Mouse (Mus musculus) MEL (cell line): Measurements from ENCODE around the gene Erf. TPM values are rescaled to one million over a fixed set of nuclear protein-coding genes. Genes with fewer than 3 reads are reported as not detected.
A peak's percentile ranks its signal among the peaks of the same experiment; 100 is the strongest.

Experiments used
- DNase-seq: peaks from one replicate; pipeline ENCODE4 v3.0.0; 2011; ENCODE audit warnings: low read depth, low spot score
- H3K27ac ChIP-seq: 2 replicates; pipeline ENCODE4 v1.5.1; 2012; ENCODE audit warnings: low read depth, mild to moderate bottlenecking, control low read depth, low read length, moderate library complexity; ENCODE audit not compliant: control insufficient read depth
- H3K27me3 ChIP-seq, 2 experiments: fragments of 150-350 bp in 1 of 2; sonication (generic) in 1 of 2; 2 replicates each; pipeline ENCODE4 v1.6.1; 2012; ENCODE audit warnings: low read length in 2 of 2, mild to moderate bottlenecking in 2 of 2, improper control_type of control experiment in 1 of 2, moderate library complexity in 1 of 2; ENCODE audit not compliant: insufficient read depth in 2 of 2, control insufficient read depth in 1 of 2
- H3K36me3 ChIP-seq, 2 experiments: 2 replicates each; pipeline ENCODE4 v1.6.1; 2012 to 2014; ENCODE audit warnings: low read length in 2 of 2, improper control_type of control experiment in 1 of 2, inconsistent platforms in 1 of 2, mild to moderate bottlenecking in 1 of 2; ENCODE audit not compliant: insufficient read depth in 2 of 2, control insufficient read depth in 1 of 2
- H3K4me1 ChIP-seq, 2 experiments: fragments of 150-350 bp in 1 of 2; sonication (generic) in 1 of 2; 2 replicates each; pipeline ENCODE4 v1.6.1; 2012; ENCODE audit warnings: low read length in 2 of 2, improper control_type of control experiment in 1 of 2, mild to moderate bottlenecking in 1 of 2; ENCODE audit not compliant: insufficient read depth in 2 of 2, control insufficient read depth in 1 of 2
- H3K4me3 ChIP-seq, 2 experiments: fragments of 150-350 bp in 1 of 2; sonication (generic) in 1 of 2; 2 replicates each; pipeline ENCODE4 v1.5.1; 2012; ENCODE audit warnings: low read depth in 2 of 2, low read length in 2 of 2, mild to moderate bottlenecking in 2 of 2, moderate library complexity in 2 of 2, control low read depth in 1 of 2, improper control_type of control experiment in 1 of 2; ENCODE audit not compliant: control insufficient read depth in 1 of 2, insufficient read depth in 1 of 2
- H3K79me2 ChIP-seq: 2 replicates; pipeline ENCODE4 v1.6.1; 2012; ENCODE audit warnings: mild to moderate bottlenecking, low read length, moderate library complexity; ENCODE audit not compliant: control insufficient read depth, poor library complexity, insufficient read depth
- H3K9ac ChIP-seq: 2 replicates; pipeline ENCODE4 v1.6.1; 2012; ENCODE audit warnings: low read depth, mild to moderate bottlenecking, control low read depth, low read length, moderate library complexity; ENCODE audit not compliant: control insufficient read depth, poor library complexity, severe bottlenecking
- H3K9me3 ChIP-seq: fragments of 150-350 bp; sonication (generic); replicated peaks from 2 replicates; pipeline ENCODE4 v1.6.1; 2012; ENCODE audit warnings: mild to moderate bottlenecking, low read length, improper control_type of control experiment, moderate library complexity; ENCODE audit not compliant: insufficient read depth
- BHLHE40 ChIP-seq: IDR thresholded peaks from 2 replicates; pipeline ENCODE4 v1.6.1; 2012; ENCODE audit warnings: low read depth, mild to moderate bottlenecking, inconsistent platforms, low read length, improper control_type of control experiment, borderline replicate concordance
- E2F4 ChIP-seq: IDR thresholded peaks from 2 replicates; pipeline ENCODE4 v1.6.1; 2011; ENCODE audit warnings: low read depth, low read length, improper control_type of control experiment, borderline replicate concordance
- EP300 ChIP-seq, 2 experiments: IDR thresholded peaks; 2 replicates each; pipeline ENCODE4 v1.6.1; 2011; ENCODE audit warnings: improper control_type of control experiment in 2 of 2, low read length in 2 of 2, low read depth in 1 of 2, mild to moderate bottlenecking in 1 of 2
- ETS1 ChIP-seq: IDR thresholded peaks from 2 replicates; pipeline ENCODE4 v1.6.1; 2012; ENCODE audit warnings: low read depth, mild to moderate bottlenecking, inconsistent platforms, low read length, improper control_type of control experiment, moderate library complexity
- GABPA ChIP-seq: IDR thresholded peaks from 2 replicates; pipeline ENCODE4 v1.6.1; 2012; ENCODE audit warnings: low read depth, mild to moderate bottlenecking, inconsistent platforms, low read length, improper control_type of control experiment, moderate library complexity
- GATA1 ChIP-seq: IDR thresholded peaks from 2 replicates; pipeline ENCODE4 v1.6.1; 2011; ENCODE audit warnings: low read depth, low read length, improper control_type of control experiment
- HCFC1 ChIP-seq: IDR thresholded peaks from 2 replicates; pipeline ENCODE4 v1.6.1; 2012; ENCODE audit warnings: low read depth, mild to moderate bottlenecking, inconsistent platforms, low read length, improper control_type of control experiment, moderate library complexity
- JUND ChIP-seq: IDR thresholded peaks from 2 replicates; pipeline ENCODE4 v1.6.1; 2011; ENCODE audit warnings: low read depth, mild to moderate bottlenecking, improper control_type of control experiment, low read length
- KAT2A ChIP-seq: conservative IDR thresholded peaks from 2 replicates; pipeline ENCODE4 v1.6.1; 2012; ENCODE audit warnings: low read depth, low read length, improper control_type of control experiment, inconsistent platforms
- MAX ChIP-seq: IDR thresholded peaks from 2 replicates; pipeline ENCODE4 v1.6.1; 2011; ENCODE audit warnings: low read length, improper control_type of control experiment
- NELFE ChIP-seq: IDR thresholded peaks from 2 replicates; pipeline ENCODE4 v1.6.1; 2011; ENCODE audit warnings: low read depth, low read length, improper control_type of control experiment
- POLR2A ChIP-seq, 2 experiments: IDR thresholded peaks; 2 replicates each; pipeline ENCODE4 v1.6.1; 2011 to 2012; ENCODE audit warnings: low read length in 2 of 2, mild to moderate bottlenecking in 2 of 2, control low read depth in 1 of 2, improper control_type of control experiment in 1 of 2, low read depth in 1 of 2, moderate library complexity in 1 of 2; ENCODE audit not compliant: control insufficient read depth in 1 of 2, insufficient read depth in 1 of 2, poor library complexity in 1 of 2
- POLR2AphosphoS2 ChIP-seq: IDR thresholded peaks from 2 replicates; pipeline ENCODE4 v1.6.1; 2011; ENCODE audit warnings: low read length, improper control_type of control experiment
- RCOR1 ChIP-seq: IDR thresholded peaks from 2 replicates; pipeline ENCODE4 v1.6.1; 2012; ENCODE audit warnings: low read depth, mild to moderate bottlenecking, inconsistent platforms, low read length, improper control_type of control experiment
- SIN3A ChIP-seq: IDR thresholded peaks from 2 replicates; pipeline ENCODE4 v1.6.1; 2012; ENCODE audit warnings: low read length, improper control_type of control experiment, inconsistent platforms
- TAL1 ChIP-seq: IDR thresholded peaks from 2 replicates; pipeline ENCODE4 v1.6.1; 2012; ENCODE audit warnings: mild to moderate bottlenecking, inconsistent platforms, low read length, moderate library complexity, mixed read lengths
- TBP ChIP-seq: IDR thresholded peaks from 2 replicates; pipeline ENCODE4 v1.8.0; 2011; ENCODE audit warnings: low read depth, low read length, improper control_type of control experiment
- USF2 ChIP-seq, 2 experiments: IDR thresholded peaks; 2 replicates each; pipeline ENCODE4 v1.6.1; 2011 to 2012; ENCODE audit warnings: improper control_type of control experiment in 2 of 2, low read length in 2 of 2, borderline replicate concordance in 1 of 2, inconsistent platforms in 1 of 2, low read depth in 1 of 2, mild to moderate bottlenecking in 1 of 2; ENCODE audit not compliant: insufficient read depth in 1 of 2
- ZC3H11A ChIP-seq: IDR thresholded peaks from 2 replicates; pipeline ENCODE4 v1.6.1; 2012; ENCODE audit warnings: low read depth, mild to moderate bottlenecking, inconsistent platforms, low read length, improper control_type of control experiment
- ZKSCAN1 ChIP-seq: IDR thresholded peaks from 2 replicates; pipeline ENCODE4 v1.6.1; 2012; ENCODE audit warnings: low read depth, mild to moderate bottlenecking, inconsistent platforms, low read length, improper control_type of control experiment, moderate library complexity
- ZMIZ1 ChIP-seq: IDR thresholded peaks from 2 replicates; pipeline ENCODE4 v1.6.1; 2012; ENCODE audit warnings: low read depth, mild to moderate bottlenecking, inconsistent platforms, low read length, improper control_type of control experiment, moderate library complexity
- polyA plus RNA-seq, 2 experiments: library from polyadenylated mRNA; stranded (reverse) in 1 of 2; unstranded in 1 of 2; fragments of >175 nt in 1 of 2; fragments of >200 nt in 1 of 2; gene quantifications; 2 replicates each; pipeline versions ENCODE4 v1.2.1 to v1.2.4; 2012; ENCODE audit warnings: low replicate concordance in 2 of 2, low read depth in 1 of 2; ENCODE audit not compliant: insufficient read length in 2 of 2, insufficient read depth in 1 of 2, missing spikeins in 1 of 2
- total RNA-seq: library from RNA; depleted of rRNA; stranded (reverse); fragments of 300-350 nt; gene quantifications from 2 replicates; pipeline ENCODE4 v1.2.3, GENCODE M21; 2012

The Erf gene
- total and polyA plus RNA-seq, 3 experiments = 24.6 to 33.2 TPM; not detected in 1

- H3K36me3 ChIP-seq = peaks cover 0 to 4% of the 10 kb centered on the region in 2 experiments; a peak in 2 of 4 replicates
- H3K79me2 ChIP-seq = peaks cover 2% of the 10 kb centered on the region; the same call in 1 of the 2 replicates
- TF ChIP-seq E2F4 (no peak), ZKSCAN1 (no peak), POLR2AphosphoS2 (0 out of 2 replicates have a peak, but pooled peaks have one; percentile 31)
- TF ChIP-seq, all 39 proteins: peak for 1
- DNase-seq = no peak
- Histone ChIP-seq H3K27me3 (no peaks in the 10 kb centered on the region), H3K9me3 (no peaks in the 10 kb centered on the region), H3K4me1 (peaks cover 0 to 1% of the 10 kb centered on the region in 2 experiments; a peak in 2 of 4 replicates), H3K9ac (no peak overlapping the region), H3K27ac (no peak overlapping the region), H3K4me3 (no peak overlapping the region)
These were observed 22.8 kb downstream of the Erf start for GRCm38 (mm10) chr7:25227523-25228300.

DNA sequence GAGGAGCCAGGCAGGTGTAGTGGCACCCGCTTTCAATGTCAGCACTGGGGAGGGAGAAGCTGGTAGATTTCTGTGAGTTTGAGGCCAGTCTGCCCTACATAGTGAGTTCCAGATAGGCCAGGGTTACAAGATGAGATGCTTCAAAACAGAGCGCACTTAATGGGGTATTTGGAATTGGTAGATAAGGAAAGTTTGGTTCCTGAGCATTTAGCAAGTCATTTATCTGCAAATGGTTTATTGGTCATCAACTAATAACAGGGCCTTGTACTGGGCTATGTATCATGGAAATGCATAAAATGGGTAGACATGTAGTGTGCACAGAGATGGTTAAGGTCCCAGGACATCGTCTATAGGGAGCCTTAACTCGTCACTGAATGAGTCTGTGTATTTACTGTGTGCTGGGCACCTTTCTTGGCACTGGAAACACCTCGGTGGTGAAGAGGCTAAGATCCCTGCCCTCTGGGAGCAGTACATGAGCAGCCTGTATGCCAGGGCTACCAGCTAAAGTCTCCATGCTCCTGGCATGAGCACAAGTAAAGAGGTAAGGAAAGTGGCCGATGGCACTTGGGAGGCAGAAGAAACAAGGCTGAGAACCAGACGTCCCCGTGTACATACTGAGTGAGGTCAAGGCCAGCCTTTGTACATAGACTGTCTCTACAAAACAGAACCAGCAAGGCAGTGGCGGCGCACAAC is 28.1 kb downstream of the Erf start:
- Histone ChIP-seq H3K27me3 (no peaks in the 10 kb centered on the region), H3K9me3 (no peaks in the 10 kb centered on the region), H3K27ac (peak overlapping the region; percentile 67), H3K4me3 (peak overlapping the region; percentile 87 to 90), H3K9ac (peak overlapping the region; percentile 85), H3K36me3 (peaks cover 0 to 20% of the 10 kb centered on the region in 2 experiments; a peak in 3 of 4 replicates), H3K4me1 (peaks cover 0 to 19% of the 10 kb centered on the region in 2 experiments; a peak in 3 of 4 replicates), H3K79me2 (peaks cover 37% of the 10 kb centered on the region)
- peak; percentile 37 for DNase-seq
- TF ChIP-seq EP300 (IDR thresholded peaks at IDR 0.05; ENCODE audit: low read depth in 1 of 2, low read length in 2 of 2) = peak in 1 of 2 experiments; percentile 51; a peak in 3 of 4 replicates
- TF ChIP-seq BHLHE40 = no peak
- no peak for TF ChIP-seq KAT2A
- no peak for TF ChIP-seq NELFE
- no peak for TF ChIP-seq MAX
- no peak for TF ChIP-seq TAL1
- TF ChIP-seq GATA1 = 0 out of 2 replicates have a peak, but pooled peaks have one; percentile 21

GRCm38 (mm10) chr7:25221102-25221883 is 29.3 kb downstream of the Erf start, which contains the start of gene Zfp526:
Gene Zfp526 (plus strand): TSS chr7:25221425.
- peaks cover 0 to 19% of the 10 kb centered on the region in 2 experiments; a peak in 3 of 4 replicates for H3K4me1 ChIP-seq
- no peaks in the 10 kb centered on the region for H3K27me3 ChIP-seq
- H3K27ac ChIP-seq = peak within 1 kb of the TSS; percentile 95
- peak within 1 kb of the TSS; percentile 87 to 90 for H3K4me3 ChIP-seq
- DNase-seq = peak; percentile 98
- H3K36me3 ChIP-seq = peaks cover 1 to 21% of the 10 kb centered on the region in 2 experiments; a peak in 2 of 4 replicates
- H3K79me2 ChIP-seq = peaks cover 37% of the 10 kb centered on the region
- no peaks in the 10 kb centered on the region for H3K9me3 ChIP-seq
- H3K9ac ChIP-seq = peak within 1 kb of the TSS; percentile 85
- no peak; the same call in 1 of the 2 replicates for TF ChIP-seq TBP
- TF ChIP-seq SIN3A = peak; percentile 80
- peak; percentile 78 for TF ChIP-seq HCFC1
- TF ChIP-seq KAT2A = no peak; the same call in 1 of the 2 replicates
- no peak for TF ChIP-seq E2F4
- TF ChIP-seq POLR2A (IDR thresholded peaks at IDR 0.05; ENCODE audit: control insufficient read depth in 1 of 2, insufficient read depth in 1 of 2, low read depth in 1 of 2, low read length in 2 of 2, poor library complexity in 1 of 2) = peak; percentile 81 to 91
- no peak for TF ChIP-seq ZC3H11A
- TF ChIP-seq ZMIZ1 = peak; percentile 65
- TF ChIP-seq RCOR1 = no peak
- peak; percentile 26 for TF ChIP-seq ETS1
- no peak for TF ChIP-seq EP300 (IDR thresholded peaks at IDR 0.05; ENCODE audit: low read depth in 1 of 2, low read length in 2 of 2)
- TF ChIP-seq NELFE = peak; percentile 81
- TF ChIP-seq JUND = no peak
- no peak for TF ChIP-seq GABPA
- 0 out of 4 replicates have a peak, but pooled peaks of 1 of the 2 experiments have one; percentile 42 for TF ChIP-seq USF2 (IDR thresholded peaks at IDR 0.05; ENCODE audit: borderline replicate concordance in 1 of 2, insufficient read depth in 1 of 2, low read depth in 1 of 2, low read length in 2 of 2)
